Mouse (Mus musculus): ENCODE results near the gene Grem2. TPM values are rescaled to one million over a fixed set of nuclear protein-coding genes. Genes with fewer than 3 reads are reported as not detected.

The Grem2 gene
- under 1 TPM in 1 of 2 experiments, not detected in 1; 0.27 TPM for total RNA-seq (2021)

DNA sequence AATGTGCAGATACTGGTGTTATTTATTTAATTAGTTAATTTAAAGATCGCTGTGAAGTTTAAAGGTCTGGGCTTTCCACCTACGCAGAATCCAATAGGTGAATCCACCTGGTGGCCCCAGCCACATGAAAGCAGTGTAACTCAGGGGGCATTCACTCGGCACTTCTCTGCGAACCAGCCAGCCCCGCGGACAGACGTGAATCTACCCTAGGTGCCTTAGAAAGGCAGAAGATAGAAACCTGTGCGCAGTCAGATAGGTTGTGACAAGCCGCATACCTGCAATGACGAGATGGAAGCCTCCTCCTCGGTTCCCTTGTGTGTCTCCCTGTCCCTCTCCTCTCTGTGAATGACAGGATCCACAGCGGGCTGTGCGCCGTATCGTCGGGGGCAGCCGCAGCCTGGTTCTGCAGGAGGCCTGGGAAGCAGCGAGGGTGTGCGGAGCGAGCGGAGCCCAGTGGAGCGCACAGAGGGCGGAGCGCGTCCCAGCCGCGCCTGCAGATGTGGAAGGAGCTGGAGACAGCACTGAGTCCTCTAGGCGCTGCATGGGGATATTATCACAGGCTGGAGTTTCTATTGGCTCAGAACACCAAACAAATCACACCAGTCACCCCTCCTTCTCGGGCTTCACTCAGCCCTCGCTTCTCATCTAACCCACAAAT lies at the start of gene Grem2:
Gene Grem2 (minus strand): TSS at position 522 of the 658 bp plus-strand sequence.
- DNase-seq: peak; percentile 3 to 7
- intact Hi-C loops (cut with DNase I): no loop called here

DNA sequence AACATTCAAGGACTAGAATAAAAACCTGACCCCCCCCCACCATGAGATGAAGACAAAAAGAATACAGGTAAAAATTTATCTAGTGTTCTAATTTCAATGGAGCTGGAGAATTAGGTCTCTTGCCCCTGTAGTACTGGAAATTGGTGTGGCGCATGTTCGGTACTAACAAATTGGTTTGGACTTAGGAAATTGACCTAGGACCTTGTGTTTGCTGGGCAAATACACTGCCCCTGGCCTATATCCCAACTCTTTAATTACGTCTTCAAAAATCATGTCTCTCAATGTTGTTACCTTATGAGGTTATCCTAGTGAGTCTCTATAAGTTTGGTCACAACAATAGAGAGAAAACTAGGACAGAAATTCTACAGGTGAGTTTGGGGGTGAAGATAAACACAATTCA lies 38.2 kb upstream of the Grem2 start:
- intact Hi-C loops (cut with DNase I): no loop called here
- DNase-seq: no peak

DNA sequence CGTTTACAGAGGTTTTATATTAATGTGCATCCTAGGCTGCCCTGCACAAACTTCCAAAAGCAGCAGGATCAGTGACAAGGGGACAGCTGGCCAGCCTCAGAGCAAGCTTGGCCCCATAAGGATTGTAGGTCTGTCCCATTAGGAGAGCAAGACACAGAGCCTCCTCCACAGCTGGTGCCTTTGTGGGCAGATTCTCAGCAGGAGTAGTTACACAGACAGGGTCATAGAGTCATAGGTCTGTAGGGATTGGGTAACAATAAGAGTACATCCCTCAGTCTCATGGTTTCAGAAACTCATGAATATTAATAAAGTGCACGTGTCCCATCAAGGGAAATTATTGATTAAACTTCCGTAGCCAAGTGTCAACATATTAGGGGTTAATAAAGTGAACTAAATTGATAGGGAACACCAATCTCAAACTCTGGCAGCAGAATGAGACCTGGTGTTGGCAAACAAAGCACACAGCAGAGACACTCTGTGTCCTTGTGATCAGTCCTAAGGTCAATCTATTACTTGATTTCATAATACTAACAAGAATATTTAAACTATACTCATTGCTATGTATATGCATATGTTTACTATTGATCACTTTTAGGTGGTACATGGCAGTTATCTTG lies 9.5 kb upstream of the Grem2 start:
- intact Hi-C loops (cut with DNase I): no loop called here
- no peak for DNase-seq

DNA sequence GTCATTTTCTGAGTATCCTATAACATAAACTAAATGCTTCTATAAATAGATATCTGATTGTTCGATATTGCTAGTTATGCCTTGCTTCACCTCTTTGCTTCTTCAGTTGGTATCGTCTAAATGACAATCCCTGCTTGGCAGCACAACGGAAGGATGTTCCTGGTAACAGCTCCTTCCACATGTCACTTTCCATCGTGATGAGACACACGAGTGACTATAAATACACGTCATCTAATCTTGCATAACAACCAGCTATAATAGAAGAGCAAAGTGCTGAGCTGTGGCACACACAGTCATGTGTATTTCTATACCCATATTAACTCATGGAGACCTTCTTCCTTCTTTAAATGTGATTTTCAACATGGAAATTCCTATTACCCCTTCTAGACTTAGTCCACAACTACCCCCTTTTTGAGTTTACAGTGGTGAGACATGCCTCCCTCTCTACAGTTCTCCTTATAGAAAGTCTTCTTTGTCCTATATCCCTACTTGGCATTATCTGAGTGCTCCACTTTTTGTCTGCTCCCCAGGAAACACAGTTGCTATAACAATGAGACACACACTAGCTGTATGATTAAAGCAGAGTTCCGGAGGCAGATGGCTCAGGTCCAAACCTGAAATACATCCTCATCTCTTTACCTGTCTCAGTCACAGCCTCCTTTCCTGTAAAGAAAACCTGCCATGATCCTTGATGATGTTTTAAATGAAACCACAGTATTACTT lies 8.0 kb upstream of the Grem2 start:
- no peak for DNase-seq
- intact Hi-C loops (cut with DNase I): no loop called here

DNA sequence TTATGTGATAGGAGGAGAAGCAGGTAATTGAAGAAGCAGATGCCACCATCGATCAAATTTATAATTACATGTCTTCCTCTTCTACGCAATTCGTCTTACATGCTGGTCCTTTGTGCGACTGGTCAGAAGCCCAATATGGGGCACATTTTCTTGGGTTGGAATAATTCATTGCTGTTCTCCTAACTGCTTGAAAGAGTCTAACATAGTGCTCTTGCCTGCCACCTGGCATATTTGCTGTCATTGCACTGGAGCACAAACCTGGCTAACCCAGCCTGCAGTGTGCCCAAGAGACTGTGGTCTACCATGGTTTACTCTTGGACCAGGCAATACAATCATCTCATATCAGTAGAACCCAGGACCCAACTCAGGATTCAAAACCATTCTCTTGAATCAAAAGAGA lies 2.7 kb downstream of the Grem2 start:
- intact Hi-C loops (cut with DNase I): no loop called here

DNA sequence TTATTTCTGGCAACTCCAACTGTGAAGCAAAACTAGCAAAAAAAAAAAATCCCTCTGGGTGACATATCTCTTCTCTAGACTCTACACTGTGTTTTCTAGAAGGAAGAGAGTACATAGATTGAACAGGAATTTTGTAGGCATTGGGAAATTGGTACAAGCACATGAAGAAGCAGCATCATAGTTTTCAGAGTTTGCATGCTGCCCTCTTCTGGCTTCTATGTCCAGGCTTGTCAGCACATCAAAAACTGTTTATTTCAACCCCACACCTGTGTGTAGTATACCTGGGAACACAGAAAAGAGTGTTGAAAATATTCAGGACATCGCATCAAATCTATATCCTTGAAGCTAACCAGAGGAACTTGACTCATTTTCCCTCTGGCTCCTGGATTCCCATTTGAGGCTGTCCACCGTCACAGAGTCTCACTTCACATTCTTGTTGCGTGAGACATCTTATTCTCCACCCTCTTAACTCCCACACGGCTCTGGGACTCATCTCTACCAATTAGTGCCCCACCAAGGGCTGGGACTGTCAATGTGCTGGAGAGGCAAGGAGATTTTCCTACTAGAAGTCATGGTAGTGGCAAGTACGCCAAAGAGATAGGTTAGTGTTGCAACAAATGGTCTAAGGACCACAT lies 3.3 kb downstream of the Grem2 start:
- no peak for DNase-seq
- intact Hi-C loops (cut with DNase I): no loop called here

More for the DNA sequence above, 2.7 kb downstream of the Grem2 start:
- no peak for DNase-seq

DNA sequence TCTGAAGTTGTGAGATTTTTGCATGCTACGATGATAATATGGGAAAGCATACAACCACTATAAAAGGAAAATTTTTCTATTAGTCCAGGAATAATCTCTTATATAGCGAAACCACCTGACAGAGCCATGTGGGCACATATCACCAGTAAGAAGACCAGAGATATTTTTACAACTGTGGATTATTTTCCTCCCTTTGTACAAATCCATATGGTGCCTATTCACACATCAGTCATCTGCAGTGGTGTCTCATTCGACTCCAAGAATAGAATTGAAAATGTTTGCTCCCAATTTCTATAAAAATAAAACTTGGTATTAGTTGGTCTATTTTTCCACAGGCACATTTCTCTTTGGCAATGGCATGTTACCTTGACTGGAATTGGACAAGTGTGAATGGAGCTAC lies 11.8 kb downstream of the Grem2 start:
- DNase-seq: no peak
- intact Hi-C loops (cut with DNase I): no loop called here

DNA sequence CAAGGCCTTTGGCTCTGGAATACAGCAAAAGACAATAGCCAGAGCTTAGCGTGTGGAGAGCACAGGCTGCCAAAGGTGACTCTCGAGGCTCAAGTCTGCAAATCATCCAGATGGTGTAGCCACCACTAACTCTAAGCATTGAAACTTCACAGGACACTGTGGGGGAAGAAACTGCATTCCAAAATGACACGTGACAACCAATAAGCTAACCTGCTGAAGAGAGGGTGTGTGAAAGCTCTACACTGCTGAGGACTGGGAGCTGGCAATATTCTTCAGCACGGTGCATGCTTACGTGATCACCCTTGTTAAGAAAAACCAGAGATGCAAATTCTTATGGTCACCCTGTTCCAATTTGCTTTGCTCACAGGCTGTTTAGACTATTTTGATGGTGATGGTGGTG lies 13.4 kb downstream of the Grem2 start:
- DNase-seq: no peak
- intact Hi-C loops (cut with DNase I): no loop called here

DNA sequence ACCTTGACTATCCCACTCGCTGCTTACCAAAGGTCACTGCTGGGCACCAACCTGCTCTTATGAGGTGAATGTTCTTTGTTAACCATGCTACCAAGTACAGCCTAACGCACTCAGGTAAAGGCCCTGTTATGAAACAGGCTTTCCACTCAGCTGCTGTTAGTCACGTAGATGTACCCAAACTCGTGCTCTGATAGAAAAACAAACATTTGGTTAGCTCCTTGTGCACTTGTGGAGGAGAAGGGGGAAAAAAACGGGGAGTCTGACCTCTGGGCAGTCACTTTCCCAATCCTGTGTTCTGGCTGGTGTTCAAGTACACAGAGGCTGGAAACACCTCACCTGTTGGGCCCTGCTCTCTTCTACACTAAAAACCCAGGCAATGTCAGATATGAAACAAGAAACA lies 14.0 kb downstream of the Grem2 start:
- intact Hi-C loops (cut with DNase I): no loop called here
- no peak for DNase-seq

DNA sequence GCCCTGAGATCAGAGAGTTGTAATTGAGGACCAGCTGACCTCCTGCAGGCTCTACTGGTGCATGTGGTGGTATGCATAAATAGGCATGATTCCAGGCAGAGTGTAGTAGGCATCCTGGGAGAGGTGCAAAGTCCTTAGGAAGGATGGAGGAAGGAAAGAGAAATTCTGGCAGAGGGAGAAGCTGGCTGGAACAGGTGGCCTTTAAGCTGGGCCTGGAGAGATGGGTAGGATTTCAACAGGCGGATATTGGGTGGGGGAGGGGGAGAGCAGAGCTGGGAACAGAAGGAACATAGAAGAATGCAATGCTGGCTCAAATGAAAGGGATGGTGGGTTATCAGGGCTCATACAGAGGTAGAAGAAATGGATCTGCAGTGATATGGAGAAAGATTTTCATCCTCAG lies 18.9 kb downstream of the Grem2 start:
- intact Hi-C loops (cut with DNase I): no loop called here
- DNase-seq: no peak

DNA sequence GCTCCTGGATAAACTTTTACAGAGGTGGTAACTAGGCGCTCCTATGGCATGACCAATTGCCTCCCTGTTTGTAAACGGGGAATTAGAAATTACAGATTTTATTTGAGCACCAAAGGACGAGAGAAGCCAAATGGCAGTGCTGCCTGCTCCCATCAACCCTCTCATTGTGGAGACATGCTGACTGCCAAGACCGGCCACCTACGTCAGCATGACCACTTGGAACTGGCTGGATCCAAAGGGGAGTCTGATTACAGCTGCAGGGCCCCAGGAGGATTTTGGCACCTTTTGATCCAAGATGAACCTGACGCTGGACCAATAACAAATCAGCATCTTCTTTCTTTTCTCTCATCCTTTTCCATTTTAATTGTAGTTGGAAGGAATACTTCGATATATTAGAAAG lies 29.1 kb downstream of the Grem2 start:
- no peak for DNase-seq
- intact Hi-C loops (cut with DNase I): loop anchor here (10.0 kb wide), 1 partner anchor 1882 kb away; no protein-coding TSS in a partner anchor

DNA sequence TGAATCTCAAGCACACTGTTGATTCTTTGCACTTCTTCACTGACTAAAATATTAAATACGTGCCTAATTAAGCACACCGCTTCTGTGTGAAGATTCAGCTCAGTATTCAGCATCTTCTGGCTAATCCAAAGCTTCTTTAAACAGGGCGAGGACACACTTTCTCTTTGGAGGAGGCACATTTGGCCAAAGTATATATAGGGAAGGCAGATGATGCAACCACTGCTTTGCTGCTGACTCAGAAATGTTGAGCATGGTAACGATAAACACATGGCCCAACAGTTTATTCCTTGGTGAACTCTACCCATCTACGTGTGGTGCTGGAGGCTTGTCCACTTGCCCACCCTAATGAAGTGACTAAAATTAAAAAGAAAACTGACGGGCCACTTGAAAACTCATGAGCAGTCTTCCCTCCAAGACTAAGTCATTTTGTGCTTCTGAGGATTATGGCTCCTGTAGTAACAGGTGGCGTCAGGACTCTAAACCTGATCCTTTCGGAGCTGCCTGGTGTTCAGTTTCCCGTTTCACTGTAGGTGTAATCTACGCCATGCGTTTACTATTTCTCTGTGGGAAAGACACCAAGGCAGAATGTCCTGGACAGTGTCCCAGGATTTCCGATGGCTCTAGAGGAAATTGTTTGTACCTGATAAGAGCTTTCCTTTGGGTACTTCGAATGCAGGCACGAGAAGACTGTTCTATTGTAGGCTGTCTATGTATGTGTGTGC lies 32.8 kb downstream of the Grem2 start:
- DNase-seq: no peak
- intact Hi-C loops (cut with DNase I): no loop called here

DNA sequence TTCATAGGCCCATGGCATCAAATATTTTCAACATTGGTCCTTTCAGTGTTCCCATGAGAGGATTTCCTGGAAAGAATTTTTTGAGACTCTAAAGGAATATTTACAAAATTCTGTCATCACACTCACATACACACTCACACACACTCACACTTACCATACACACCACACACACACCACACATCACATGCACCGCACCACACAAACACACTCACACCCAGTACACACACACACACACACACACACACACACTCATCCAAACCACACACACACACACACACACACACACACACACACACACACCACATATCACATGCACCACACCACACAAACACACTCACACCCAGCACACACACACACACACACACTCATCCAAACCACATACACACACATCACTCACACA lies 33.5 kb downstream of the Grem2 start:
- DNase-seq: no peak
- intact Hi-C loops (cut with DNase I): no loop called here

DNA sequence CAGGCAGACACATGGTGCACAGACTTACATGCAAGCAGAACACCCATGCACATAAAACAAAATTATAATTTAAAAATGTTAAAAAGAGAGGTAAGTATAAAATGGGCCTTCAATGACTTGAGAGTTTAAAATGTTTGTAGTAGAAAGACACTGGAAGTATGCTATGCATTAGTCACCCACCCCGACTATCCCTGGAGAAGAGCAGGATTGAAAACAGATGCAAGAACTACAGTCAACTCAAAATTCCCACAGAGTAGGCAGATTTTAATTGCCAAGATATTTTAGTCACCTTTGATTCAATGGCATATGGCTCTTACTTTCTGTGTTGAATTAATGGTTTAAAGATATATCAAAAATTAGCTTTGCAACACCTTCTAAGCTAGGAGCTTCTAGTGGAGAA lies 39.1 kb downstream of the Grem2 start:
- no peak for DNase-seq
- intact Hi-C loops (cut with DNase I): no loop called here

DNA sequence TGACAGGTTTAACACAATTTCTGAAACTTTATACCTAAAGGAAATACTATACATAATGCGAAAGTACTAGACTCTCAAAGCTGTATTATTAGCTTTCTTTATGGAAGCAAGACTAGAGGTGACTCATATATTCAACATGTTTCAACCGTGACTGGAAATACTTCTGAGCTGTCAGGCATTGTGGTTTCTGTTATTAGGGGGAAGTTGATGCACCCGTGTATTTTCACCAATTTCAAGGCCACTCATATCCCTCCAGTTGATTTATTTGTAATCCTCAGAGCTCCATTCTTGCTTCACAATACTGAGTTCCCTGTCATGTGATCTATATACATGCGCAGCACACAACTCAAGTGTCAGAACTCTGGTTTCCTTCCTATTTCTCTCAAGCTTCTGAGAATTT lies 46.4 kb downstream of the Grem2 start:
- DNase-seq: no peak
- intact Hi-C loops (cut with DNase I): no loop called here

DNA sequence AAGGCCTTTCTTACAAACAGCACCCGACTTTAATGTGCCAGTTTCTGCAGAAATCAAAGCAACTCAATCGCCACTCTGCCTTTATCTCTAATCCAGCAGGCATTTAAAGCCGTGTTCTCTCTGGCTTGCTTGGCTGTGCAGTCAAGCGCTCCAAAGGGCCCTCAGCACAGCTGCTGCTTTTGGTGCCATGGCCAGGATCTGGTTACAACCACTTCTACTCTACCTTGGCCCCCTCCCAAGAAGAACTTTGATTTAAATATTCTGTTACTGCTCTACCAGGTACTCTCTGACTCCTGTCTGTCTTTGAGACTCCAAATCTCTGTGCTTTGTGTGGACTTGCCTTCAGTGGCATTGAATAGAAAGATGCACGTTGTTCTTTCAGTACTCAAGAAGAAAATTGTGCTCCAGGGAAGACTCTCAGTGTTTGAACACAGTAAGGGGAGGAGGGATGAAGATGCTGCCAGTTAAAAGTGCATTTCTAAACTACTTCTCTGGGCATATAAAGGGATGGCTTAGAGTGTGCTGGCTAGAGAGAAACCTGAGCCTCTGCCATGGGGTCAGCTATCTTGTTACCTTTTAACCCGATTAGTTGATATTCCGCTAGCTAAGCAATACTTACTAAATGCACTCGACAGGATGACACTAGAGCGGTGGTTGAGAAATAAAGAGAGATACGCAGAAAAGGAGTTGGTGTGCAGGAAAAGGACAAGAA lies 61.1 kb downstream of the Grem2 start:
- intact Hi-C loops (cut with DNase I): no loop called here
- DNase-seq: no peak

DNA sequence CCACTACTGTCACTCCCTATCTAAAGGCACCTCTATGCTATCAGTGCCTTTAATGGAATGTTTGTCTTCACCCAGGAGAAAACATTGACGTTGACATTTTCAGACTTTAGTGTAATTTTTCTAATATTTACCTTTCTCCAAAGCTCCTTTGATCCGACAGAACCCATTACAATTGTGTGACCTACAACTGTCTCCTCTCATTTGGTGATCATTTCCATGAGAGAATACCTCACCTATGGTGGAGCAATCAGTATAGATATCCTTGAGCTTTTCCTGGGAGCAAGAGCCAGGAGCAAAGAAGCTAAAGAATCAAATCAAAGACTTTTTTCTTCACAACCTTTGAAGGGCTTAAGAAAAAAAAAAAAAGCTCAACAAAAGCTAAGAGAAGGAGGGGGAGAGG lies 65.4 kb downstream of the Grem2 start:
- intact Hi-C loops (cut with DNase I): no loop called here
- DNase-seq: no peak

DNA sequence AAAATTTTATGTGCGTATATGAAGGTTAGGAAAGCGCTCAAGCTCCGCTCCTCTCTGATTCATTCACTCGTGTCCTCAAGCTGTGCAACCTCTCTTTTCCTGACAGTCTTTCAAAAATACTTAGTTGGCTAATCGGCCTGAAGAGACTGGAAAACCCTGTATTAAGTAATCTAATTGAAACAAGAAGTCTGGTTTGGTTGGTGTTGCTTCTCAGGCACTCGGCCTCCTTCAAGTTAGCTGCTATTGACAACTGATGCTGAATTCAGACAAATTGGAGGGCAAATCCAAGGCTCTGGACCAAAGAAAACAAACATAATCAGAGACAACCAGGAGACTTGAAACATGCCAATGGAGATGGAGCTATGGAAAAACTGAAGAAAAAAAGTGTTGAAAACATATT lies 76.8 kb downstream of the Grem2 start:
- intact Hi-C loops (cut with DNase I): no loop called here
- no peak for DNase-seq

DNA sequence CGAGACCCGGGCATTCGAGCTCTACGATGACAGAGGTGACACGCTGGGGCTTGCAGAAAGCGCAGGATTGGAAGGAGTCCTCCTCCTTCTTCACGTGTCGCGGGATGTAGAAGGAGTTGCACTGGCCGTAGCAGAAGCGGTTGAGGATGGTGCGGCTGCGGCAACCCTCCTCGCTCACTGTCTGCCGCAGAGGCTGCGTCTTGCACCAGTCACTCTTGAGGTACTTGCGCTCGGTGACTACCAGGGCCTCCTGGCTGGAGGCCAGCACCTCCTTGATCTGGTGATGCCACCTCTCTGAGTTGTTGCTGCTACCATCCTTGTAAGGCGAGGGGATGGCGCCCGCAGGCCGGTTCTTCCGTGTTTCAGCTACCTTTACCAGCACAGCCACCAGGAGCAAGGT lies 84.8 kb downstream of the Grem2 start:
- intact Hi-C loops (cut with DNase I): no loop called here
- no peak for DNase-seq

DNA sequence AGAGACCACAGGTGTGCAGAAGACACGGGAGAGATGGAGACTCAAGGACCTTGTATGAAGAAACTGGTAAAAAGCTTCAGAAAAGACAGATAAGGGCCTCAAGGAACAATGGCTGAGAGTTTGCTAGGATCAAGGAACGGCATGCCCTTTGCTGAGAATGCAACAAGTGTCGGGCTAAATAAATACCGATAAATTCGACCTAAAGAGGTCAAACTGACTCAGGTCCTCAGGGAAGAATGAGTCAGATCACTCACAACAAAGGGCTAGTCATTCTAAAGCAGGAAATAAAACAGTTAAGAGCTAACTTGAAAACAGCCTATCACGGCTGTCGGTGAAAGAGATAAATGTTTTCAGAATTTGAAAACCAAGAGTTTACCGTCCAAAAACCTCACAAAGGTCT lies 95.1 kb downstream of the Grem2 start:
- intact Hi-C loops (cut with DNase I): no loop called here
- DNase-seq: no peak

Data from heart, postnatal 10 days (tissue).